Mouse (Mus musculus): ENCODE data around the gene Gm3404. TPM values are rescaled to one million over a fixed set of nuclear protein-coding genes. Genes with fewer than 3 reads are reported as not detected.
"Not testable (repeated sequence)": the region's sequence is repeated elsewhere in the genome, so short reads cannot be mapped to it uniquely, and the experiment has no call there.

Gene Gm3404
- not detected in 2 replicates for polyA plus RNA-seq (2014; fragmentation: Nextera tagmentation; extraction: Ambion mirVana)

DNA sequence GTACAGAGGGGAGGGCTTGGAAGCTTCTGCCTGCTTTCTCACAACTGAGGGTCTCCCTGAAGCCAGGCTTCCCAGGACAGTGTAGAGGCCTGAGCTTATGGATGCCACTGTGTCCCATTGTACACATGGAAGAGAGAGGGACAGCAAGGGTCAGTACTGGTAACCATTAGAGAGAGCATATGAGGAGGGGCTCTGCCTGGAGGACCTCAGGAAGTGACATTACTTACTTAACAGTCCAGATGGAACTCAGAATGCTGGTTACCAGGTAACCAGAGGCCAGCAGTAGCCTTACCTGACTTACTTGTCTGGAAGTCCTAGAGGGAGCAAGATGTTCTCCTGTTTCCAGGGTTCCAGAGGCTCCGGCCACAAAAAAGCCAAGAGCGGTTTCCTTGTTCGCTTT lies at the start of gene Gm3404:
Gm3404 (plus strand) TSS at position 301 of the 400 bp plus-strand sequence.
- H3K4me1 ChIP-seq (ENCODE audit: control insufficient read depth in 2 of 2, insufficient read depth in 2 of 2, low read length in 2 of 2); H3K36me3 ChIP-seq (ENCODE audit: control insufficient read depth, insufficient read depth, low read length); H3K27ac ChIP-seq (replicated peaks in 1 of 2; ENCODE audit: control insufficient read depth in 1 of 2, insufficient read depth in 1 of 2, low read depth in 2 of 2, low read length in 2 of 2); H3K4me3 ChIP-seq (ENCODE audit: control insufficient read depth in 1 of 2, insufficient read depth in 1 of 2, low read depth in 1 of 2, low read length in 2 of 2); H3K9me3 ChIP-seq (ENCODE audit: control insufficient read depth, low read length); ATAC-seq (ENCODE audit: insufficient number of reproducible peaks, insufficient read depth, low FRiP score, low read depth); H3K9ac ChIP-seq (ENCODE audit: low read length); H3K4me2 ChIP-seq (ENCODE audit: low read length); H3K27me3 ChIP-seq (ENCODE audit: control insufficient read depth, insufficient read depth, low read length): not testable (repeated sequence)
- WGBS = 100% methylated on average over 2 of the region's 3 CpGs

DNA sequence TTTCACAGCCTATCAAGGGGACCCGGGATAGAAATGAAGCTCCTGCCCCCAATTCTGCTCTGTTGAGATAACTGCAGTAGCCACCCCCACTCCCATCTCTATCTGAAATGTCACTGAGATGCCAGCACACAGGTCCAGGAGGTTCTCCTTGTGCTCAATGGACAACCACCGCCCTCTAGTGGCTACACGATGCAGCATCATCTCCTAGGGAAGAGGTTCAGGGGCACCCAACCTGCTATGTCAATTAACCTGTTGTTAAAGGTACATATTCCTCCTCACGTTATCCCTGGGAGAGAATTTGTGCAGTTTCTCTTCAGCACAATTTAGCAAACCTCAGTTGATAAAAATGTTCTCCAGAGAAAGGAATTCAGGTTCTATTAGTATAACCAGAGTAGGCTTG lies 46.0 kb upstream of the Gm3404 start:
- not testable (repeated sequence) for H3K27ac ChIP-seq (replicated peaks in 1 of 2; ENCODE audit: control insufficient read depth in 1 of 2, insufficient read depth in 1 of 2, low read depth in 2 of 2, low read length in 2 of 2); ATAC-seq (ENCODE audit: insufficient number of reproducible peaks, insufficient read depth, low FRiP score, low read depth); H3K4me2 ChIP-seq (ENCODE audit: low read length); H3K9ac ChIP-seq (ENCODE audit: low read length); H3K9me3 ChIP-seq (ENCODE audit: control insufficient read depth, low read length); H3K27me3 ChIP-seq (ENCODE audit: control insufficient read depth, insufficient read depth, low read length); H3K4me3 ChIP-seq (ENCODE audit: control insufficient read depth in 1 of 2, insufficient read depth in 1 of 2, low read depth in 1 of 2, low read length in 2 of 2); H3K36me3 ChIP-seq (ENCODE audit: control insufficient read depth, insufficient read depth, low read length); H3K4me1 ChIP-seq (ENCODE audit: control insufficient read depth in 2 of 2, insufficient read depth in 2 of 2, low read length in 2 of 2)
- WGBS = 7% methylated on average over 4 of the region's 4 CpGs

DNA sequence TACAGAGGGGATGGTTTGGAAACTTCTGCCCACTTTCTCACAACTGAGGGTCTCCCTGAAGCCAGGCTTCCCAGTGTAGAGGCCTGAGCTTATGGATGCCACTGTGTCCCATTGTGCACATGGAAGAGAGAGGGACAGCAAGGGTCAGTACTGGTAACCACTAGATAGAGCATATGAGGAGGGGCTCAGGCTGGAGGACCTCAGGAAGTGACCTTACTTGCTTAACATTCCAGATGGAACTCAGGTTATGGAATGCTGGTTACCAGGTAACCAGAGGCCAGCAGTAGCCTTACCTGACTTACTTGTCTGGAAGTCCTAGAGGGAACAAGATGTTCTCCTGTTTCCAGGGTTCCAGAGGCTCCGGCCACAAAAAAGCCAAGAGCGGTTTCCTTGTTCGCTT lies 43.9 kb upstream of the Gm3404 start, which contains the start of gene Gm6408:
Gm6408 (plus strand) TSS at position 301 of the 400 bp plus-strand sequence.
- WGBS = 80% methylated on average over 1 of the region's 3 CpGs
- not testable (repeated sequence) for ATAC-seq (ENCODE audit: insufficient number of reproducible peaks, insufficient read depth, low FRiP score, low read depth)

DNA sequence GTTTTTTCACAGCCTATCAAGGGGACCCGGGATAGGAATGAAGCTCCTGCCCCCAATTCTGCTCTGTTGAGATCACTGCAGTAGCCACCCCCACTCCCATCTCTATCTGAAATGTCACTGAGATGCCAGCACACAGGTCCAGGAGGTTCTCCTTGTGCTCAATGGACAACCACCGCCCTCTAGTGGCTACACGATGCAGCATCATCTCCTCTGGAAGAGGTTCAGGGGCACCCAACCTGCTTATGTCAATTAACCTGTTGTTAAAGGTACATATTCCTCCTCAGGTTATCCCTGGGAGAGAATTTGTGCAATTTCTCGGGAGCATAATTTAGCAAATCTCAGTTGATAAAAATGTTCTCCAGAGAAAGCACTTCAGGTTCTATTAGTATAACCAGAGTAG lies 36.6 kb upstream of the Gm3404 start:
- H3K9ac ChIP-seq (ENCODE audit: low read length); H3K4me1 ChIP-seq (ENCODE audit: control insufficient read depth in 2 of 2, insufficient read depth in 2 of 2, low read length in 2 of 2); H3K4me2 ChIP-seq (ENCODE audit: low read length); H3K27ac ChIP-seq (replicated peaks in 1 of 2; ENCODE audit: control insufficient read depth in 1 of 2, insufficient read depth in 1 of 2, low read depth in 2 of 2, low read length in 2 of 2); H3K27me3 ChIP-seq (ENCODE audit: control insufficient read depth, insufficient read depth, low read length); H3K36me3 ChIP-seq (ENCODE audit: control insufficient read depth, insufficient read depth, low read length); ATAC-seq (ENCODE audit: insufficient number of reproducible peaks, insufficient read depth, low FRiP score, low read depth); H3K4me3 ChIP-seq (ENCODE audit: control insufficient read depth in 1 of 2, insufficient read depth in 1 of 2, low read depth in 1 of 2, low read length in 2 of 2); H3K9me3 ChIP-seq (ENCODE audit: control insufficient read depth, low read length): not testable (repeated sequence)
- WGBS = 4% methylated on average over 3 of the region's 4 CpGs

More for the DNA sequence above, 43.9 kb upstream of the Gm3404 start, which contains the start of gene Gm6408:
- H3K4me3 ChIP-seq (ENCODE audit: control insufficient read depth in 1 of 2, insufficient read depth in 1 of 2, low read depth in 1 of 2, low read length in 2 of 2); H3K36me3 ChIP-seq (ENCODE audit: control insufficient read depth, insufficient read depth, low read length); H3K9ac ChIP-seq (ENCODE audit: low read length); H3K4me2 ChIP-seq (ENCODE audit: low read length); H3K4me1 ChIP-seq (ENCODE audit: control insufficient read depth in 2 of 2, insufficient read depth in 2 of 2, low read length in 2 of 2); H3K27ac ChIP-seq (replicated peaks in 1 of 2; ENCODE audit: control insufficient read depth in 1 of 2, insufficient read depth in 1 of 2, low read depth in 2 of 2, low read length in 2 of 2); H3K27me3 ChIP-seq (ENCODE audit: control insufficient read depth, insufficient read depth, low read length); H3K9me3 ChIP-seq (ENCODE audit: control insufficient read depth, low read length): not testable (repeated sequence)

DNA sequence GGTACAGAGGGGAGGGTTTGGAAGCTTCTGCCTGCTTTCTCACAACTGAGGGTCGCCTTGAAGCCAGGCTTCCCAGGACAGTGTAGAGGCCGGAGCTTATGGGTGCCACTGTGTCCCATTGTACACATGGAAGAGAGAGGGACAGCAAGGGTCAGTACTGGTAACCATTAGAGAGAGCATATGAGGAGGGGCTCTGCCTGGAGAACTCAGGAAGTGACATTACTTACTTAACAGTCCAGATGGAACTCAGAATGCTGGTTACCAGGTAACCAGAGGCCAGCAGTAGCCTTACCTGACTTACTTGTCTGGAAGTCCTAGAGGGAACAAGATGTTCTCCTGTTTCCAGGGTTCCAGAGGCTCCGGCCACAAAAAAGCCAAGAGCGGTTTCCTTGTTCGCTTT lies 34.5 kb upstream of the Gm3404 start, which contains the start of gene Gm6370:
Gm6370 (plus strand) TSS at position 301 of the 400 bp plus-strand sequence.
- H3K36me3 ChIP-seq (ENCODE audit: control insufficient read depth, insufficient read depth, low read length); H3K27ac ChIP-seq (replicated peaks in 1 of 2; ENCODE audit: control insufficient read depth in 1 of 2, insufficient read depth in 1 of 2, low read depth in 2 of 2, low read length in 2 of 2); H3K9ac ChIP-seq (ENCODE audit: low read length); H3K9me3 ChIP-seq (ENCODE audit: control insufficient read depth, low read length); H3K4me2 ChIP-seq (ENCODE audit: low read length); ATAC-seq (ENCODE audit: insufficient number of reproducible peaks, insufficient read depth, low FRiP score, low read depth); H3K4me1 ChIP-seq (ENCODE audit: control insufficient read depth in 2 of 2, insufficient read depth in 2 of 2, low read length in 2 of 2); H3K4me3 ChIP-seq (ENCODE audit: control insufficient read depth in 1 of 2, insufficient read depth in 1 of 2, low read depth in 1 of 2, low read length in 2 of 2); H3K27me3 ChIP-seq (ENCODE audit: control insufficient read depth, insufficient read depth, low read length): not testable (repeated sequence)
- no CpG with 5 or more reads among the region's 5 CpGs for WGBS

DNA sequence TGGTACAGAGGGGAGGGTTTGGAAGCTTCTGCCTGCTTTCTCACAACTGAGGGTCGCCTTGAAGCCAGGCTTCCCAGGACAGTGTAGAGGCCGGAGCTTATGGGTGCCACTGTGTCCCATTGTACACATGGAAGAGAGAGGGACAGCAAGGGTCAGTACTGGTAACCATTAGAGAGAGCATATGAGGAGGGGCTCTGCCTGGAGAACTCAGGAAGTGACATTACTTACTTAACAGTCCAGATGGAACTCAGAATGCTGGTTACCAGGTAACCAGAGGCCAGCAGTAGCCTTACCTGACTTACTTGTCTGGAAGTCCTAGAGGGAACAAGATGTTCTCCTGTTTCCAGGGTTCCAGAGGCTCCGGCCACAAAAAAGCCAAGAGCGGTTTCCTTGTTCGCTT lies 23.5 kb upstream of the Gm3404 start, which contains the start of gene 4930449I24Rik:
4930449I24Rik (plus strand) TSS at position 301 of the 400 bp plus-strand sequence.
- not testable (repeated sequence) for H3K4me3 ChIP-seq (ENCODE audit: control insufficient read depth in 1 of 2, insufficient read depth in 1 of 2, low read depth in 1 of 2, low read length in 2 of 2); H3K4me1 ChIP-seq (ENCODE audit: control insufficient read depth in 2 of 2, insufficient read depth in 2 of 2, low read length in 2 of 2); H3K36me3 ChIP-seq (ENCODE audit: control insufficient read depth, insufficient read depth, low read length); H3K9ac ChIP-seq (ENCODE audit: low read length); ATAC-seq (ENCODE audit: insufficient number of reproducible peaks, insufficient read depth, low FRiP score, low read depth); H3K27me3 ChIP-seq (ENCODE audit: control insufficient read depth, insufficient read depth, low read length); H3K27ac ChIP-seq (replicated peaks in 1 of 2; ENCODE audit: control insufficient read depth in 1 of 2, insufficient read depth in 1 of 2, low read depth in 2 of 2, low read length in 2 of 2); H3K9me3 ChIP-seq (ENCODE audit: control insufficient read depth, low read length); H3K4me2 ChIP-seq (ENCODE audit: low read length)
- no CpG with 5 or more reads among the region's 5 CpGs for WGBS

DNA sequence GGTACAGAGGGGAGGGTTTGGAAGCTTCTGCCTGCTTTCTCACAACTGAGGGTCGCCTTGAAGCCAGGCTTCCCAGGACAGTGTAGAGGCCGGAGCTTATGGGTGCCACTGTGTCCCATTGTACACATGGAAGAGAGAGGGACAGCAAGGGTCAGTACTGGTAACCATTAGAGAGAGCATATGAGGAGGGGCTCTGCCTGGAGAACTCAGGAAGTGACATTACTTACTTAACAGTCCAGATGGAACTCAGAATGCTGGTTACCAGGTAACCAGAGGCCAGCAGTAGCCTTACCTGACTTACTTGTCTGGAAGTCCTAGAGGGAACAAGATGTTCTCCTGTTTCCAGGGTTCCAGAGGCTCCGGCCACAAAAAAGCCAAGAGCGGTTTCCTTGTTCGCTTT lies 11.8 kb upstream of the Gm3404 start, which contains the start of gene Gm3402:
Gm3402 (plus strand) TSS at position 301 of the 400 bp plus-strand sequence.
- H3K27ac ChIP-seq (replicated peaks in 1 of 2; ENCODE audit: control insufficient read depth in 1 of 2, insufficient read depth in 1 of 2, low read depth in 2 of 2, low read length in 2 of 2); H3K9ac ChIP-seq (ENCODE audit: low read length); H3K9me3 ChIP-seq (ENCODE audit: control insufficient read depth, low read length); H3K4me1 ChIP-seq (ENCODE audit: control insufficient read depth in 2 of 2, insufficient read depth in 2 of 2, low read length in 2 of 2); H3K4me2 ChIP-seq (ENCODE audit: low read length); H3K4me3 ChIP-seq (ENCODE audit: control insufficient read depth in 1 of 2, insufficient read depth in 1 of 2, low read depth in 1 of 2, low read length in 2 of 2); H3K27me3 ChIP-seq (ENCODE audit: control insufficient read depth, insufficient read depth, low read length); ATAC-seq (ENCODE audit: insufficient number of reproducible peaks, insufficient read depth, low FRiP score, low read depth); H3K36me3 ChIP-seq (ENCODE audit: control insufficient read depth, insufficient read depth, low read length): not testable (repeated sequence)
- WGBS = no CpG with 5 or more reads among the region's 5 CpGs

DNA sequence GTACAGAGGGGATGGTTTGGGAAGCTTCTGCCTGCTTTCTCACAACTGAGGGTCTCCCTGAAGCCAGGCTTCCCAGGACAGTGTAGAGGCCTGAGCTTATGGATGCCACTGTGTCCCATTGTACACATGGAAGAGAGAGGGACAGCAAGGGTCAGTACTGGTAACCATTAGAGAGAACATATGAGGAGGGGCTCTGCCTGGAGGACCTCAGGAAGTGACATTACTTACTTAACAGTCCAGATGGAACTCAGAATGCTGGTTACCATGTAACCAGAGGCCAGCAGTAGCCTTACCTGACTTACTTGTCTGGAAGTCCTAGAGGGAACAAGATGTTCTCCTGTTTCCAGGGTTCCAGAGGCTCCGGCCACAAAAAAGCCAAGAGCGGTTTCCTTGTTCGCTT lies 11.7 kb downstream of the Gm3404 start, which contains the start of gene Gm3409:
Gm3409 (plus strand) TSS at position 301 of the 400 bp plus-strand sequence.
- not testable (repeated sequence) for H3K36me3 ChIP-seq (ENCODE audit: control insufficient read depth, insufficient read depth, low read length); H3K4me3 ChIP-seq (ENCODE audit: control insufficient read depth in 1 of 2, insufficient read depth in 1 of 2, low read depth in 1 of 2, low read length in 2 of 2); ATAC-seq (ENCODE audit: insufficient number of reproducible peaks, insufficient read depth, low FRiP score, low read depth); H3K9ac ChIP-seq (ENCODE audit: low read length); H3K4me2 ChIP-seq (ENCODE audit: low read length); H3K27me3 ChIP-seq (ENCODE audit: control insufficient read depth, insufficient read depth, low read length); H3K4me1 ChIP-seq (ENCODE audit: control insufficient read depth in 2 of 2, insufficient read depth in 2 of 2, low read length in 2 of 2); H3K9me3 ChIP-seq (ENCODE audit: control insufficient read depth, low read length); H3K27ac ChIP-seq (replicated peaks in 1 of 2; ENCODE audit: control insufficient read depth in 1 of 2, insufficient read depth in 1 of 2, low read depth in 2 of 2, low read length in 2 of 2)
- WGBS = 100% methylated on average over 2 of the region's 3 CpGs
